Mouse (Mus musculus) cerebellum, postnatal 36 days (tissue): ENCODE results near the gene Gm45234.

ENCODE experiments used
- DNase-seq, 2 experiments: peaks; one replicate each; pipeline ENCODE4 v3.0.0; 2021 to 2022; ENCODE audit warnings: mixed read lengths in 2 of 2

The Gm45234 gene

DNA sequence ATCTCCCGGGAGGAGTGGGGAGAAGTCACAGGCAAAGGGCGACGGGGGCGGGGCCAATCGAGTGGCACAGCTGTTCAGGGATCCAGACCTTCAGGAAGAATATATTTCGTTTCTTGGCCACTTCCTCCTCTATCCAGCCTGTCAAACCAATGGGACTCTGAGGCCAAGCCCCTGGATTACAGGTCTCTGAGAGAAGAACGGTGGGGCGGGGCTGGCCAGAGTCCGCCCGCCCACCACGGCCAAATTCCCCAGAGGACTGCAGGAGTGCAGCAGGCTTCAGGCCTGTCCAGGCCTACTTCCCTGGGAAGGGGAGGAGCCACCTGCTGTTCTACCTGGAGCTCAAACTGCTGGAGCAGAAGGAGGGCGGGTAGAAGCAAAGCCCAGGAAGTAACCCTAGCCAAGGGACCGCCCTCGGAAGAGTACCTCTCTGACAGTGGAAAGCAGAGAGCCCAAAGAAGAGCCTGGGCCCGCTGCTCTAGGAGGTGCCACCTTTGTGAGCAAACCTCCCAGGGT, 17.3 kb downstream of the Gm45234 start, which contains the start of gene Ptpn6:
Gene Ptpn6 (minus strand): TSS at position 204 of the 513 bp plus-strand sequence.
- no peak for DNase-seq

DNA sequence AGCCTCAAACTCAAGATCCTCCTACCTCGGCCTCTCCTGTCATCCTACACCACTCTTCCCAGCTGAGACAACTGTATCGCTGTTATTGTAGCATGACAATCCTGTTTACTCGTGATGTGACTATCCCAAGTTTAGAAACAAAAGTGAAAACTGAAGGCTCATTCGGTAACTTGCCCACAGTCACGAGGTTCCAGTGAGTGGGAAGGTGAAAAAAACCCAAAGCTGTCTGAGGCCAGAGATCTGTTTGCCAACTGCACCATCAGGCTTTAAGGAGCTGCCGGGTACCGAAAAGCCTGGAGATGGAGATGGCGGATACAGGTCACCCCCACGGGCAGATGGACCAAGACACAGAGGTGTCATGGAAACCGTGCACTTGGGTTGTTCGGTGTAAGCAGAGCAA, 18.8 kb downstream of the Gm45234 start:
- no peak for DNase-seq

DNA sequence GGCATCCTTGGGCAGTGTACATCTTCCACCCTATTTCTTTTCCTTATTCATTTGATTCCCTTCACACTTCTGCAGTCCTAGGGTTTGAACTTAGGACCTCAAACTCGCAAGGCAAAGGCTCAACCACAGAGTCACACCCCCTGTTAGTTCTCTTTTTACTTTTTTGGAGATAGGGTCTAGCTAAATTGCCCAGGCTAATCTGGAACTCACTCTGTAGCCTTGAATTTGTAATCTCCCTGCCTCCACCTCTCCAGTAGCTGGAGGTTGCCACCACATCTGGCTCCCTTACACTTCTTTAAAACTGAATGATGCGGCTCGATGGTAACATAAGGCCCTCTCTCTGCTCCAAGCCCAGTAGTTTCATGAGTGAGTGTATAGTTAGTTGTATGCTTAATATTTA, 21.4 kb downstream of the Gm45234 start:
- DNase-seq = no peak

DNA sequence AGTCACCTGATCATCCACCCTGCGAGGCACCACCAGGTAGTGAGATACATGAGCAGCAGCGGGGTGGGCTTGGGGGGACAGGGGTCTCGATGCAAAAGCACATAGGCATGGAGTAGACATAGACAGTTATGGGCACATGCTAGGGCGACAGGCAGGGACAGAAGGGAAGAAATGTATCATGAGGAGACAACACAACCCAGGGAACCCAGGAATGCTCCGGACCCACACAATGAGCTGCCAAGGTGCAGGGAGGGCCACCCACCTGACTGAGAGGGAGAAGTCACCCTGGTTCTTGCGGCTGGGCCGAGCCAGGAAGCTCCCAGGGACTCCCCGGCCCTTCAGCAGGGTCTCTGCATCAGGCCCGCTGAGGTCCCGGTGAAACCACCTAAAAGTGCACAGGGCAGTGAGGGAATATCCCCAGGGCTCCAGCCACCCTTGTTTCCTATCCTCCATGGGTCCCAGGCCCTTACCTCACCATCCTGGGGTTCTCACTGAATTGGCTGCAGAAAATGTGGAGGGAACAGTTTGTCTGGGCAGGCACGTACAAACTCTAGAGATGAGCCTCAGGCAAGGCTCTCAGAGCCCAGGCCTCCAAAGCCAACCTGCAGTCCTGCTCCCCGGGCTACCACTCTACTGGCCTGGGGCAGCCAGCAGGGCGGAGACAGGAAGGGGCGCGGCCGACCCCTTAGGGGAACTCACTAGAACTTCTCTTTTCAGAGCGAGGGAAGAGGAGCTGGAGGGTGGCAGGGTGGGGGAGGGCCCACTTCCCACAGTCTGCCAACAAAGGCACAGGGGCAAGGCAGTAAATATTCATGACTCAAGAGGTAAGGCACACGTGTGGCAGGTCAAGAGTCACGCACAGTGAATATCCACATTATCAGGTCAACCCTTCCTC, 23.1 kb downstream of the Gm45234 start:
- no peak for DNase-seq

DNA sequence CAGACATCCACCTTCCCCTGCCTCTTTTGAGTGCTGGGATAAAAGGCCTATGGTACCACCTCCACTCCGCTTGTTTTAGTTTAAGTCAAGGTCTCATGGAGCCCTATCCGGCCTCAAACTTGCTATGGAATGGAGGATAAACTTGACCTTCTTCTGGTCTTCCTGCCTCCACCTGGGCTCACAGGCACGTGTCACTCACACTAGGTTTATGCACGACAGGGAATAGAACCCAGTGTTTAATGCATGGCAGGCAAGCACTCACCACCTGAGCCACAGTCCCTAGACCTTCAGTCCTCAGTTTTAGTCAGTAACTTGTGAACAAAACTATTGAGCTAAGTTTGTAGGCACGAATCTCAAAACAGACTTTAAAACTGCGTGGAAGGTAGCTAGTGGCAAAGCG, 24.8 kb downstream of the Gm45234 start:
- DNase-seq = no peak

DNA sequence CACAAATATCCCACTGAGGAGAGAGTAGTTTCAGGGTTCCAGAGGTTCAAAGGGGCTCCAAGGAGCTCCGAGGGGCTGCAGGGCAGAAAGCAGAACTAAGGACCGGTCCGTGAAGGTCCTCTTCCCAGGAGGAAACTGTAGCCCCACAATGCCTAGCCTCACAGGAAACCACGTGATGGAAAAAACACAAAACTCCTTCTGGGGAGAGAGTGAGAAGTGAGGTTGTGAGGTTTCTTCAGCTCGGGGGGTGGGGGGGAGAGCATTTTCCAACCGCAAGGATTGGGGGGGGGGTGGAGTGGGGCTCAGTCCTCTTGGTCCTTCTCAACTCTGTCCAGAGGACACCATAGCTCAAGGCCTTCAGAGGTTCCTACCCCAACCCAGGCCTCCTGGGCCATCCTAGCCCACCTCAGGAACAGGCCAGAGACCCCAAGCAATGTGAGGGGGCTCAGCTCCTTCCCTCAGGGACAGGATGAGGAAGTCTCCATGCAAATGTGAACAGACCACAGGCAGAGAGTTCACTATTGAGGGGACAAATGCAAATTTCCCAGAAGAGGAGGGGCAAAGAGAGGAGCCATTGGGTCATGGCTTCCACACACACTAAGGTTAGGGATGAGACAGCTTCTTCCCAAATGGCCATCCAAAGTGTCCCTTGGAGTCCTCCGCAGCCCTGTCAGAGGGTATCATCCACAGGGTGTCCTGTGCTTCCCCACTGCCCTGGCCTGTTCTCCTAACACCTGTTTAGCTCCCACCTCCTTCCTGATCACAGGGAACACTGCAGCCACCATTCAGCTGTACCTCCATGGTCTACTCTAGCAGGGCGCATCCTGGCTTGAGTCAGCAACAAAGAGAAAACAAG, 25.7 kb downstream of the Gm45234 start:
- no peak for DNase-seq

DNA sequence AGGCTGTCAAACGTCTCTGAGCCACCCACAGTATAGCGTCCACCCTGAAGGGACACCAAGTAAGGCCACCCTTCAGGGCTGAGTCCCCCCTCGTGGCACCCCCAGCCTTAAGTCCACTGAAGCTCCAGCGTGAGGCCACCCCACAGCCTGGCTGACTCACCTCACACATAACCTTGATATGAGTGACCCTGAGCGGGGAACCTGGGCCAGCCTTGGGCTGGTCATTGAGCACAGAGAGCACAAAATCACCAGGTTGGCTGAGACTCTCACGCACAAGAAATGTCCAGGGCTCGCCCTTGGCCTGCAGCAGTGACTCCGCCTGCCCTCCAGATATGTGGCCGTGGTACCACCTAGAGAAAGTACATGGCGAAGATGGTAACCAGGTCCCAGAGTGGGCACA, 27.2 kb downstream of the Gm45234 start:
- DNase-seq = no peak

DNA sequence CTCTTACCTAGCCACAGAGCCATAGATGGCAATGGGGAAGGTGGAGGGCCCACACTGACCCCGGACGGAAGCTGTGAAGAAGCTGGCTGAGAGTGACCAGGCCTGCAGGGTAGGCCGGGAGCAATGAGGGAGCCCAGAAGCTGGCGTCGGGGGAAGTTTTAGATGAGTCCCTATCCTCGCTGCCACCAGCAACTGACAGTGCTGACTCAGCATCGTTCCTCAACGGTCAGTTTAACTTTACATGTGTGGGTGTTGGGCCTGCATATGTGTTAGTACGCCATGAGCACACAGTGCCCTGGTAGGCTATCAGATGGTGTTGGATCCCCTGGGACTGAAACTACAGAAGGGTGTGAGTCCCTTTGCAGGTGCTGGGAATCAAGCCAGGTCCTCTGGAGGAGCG, 31.3 kb downstream of the Gm45234 start:
- DNase-seq = no peak

DNA sequence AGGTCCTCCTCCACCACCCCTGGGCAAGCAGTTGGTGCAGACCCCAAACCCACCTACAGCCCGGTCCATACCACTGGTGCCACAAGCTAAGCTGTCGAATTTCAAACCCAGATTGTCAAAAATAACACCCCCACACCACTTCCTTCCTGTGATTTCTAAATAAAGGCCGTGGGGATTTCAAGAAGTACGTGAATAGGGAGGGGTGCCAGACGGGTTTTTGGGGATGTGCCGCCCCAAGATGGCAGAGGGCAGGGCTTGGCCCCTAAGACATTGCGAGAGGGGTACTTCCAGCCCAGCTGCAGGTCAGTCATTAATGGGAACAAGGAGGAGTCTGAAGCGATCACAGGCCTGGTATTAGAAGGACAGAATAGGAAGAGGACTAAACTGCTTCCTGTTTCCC, 32.3 kb downstream of the Gm45234 start:
- DNase-seq = no peak

DNA sequence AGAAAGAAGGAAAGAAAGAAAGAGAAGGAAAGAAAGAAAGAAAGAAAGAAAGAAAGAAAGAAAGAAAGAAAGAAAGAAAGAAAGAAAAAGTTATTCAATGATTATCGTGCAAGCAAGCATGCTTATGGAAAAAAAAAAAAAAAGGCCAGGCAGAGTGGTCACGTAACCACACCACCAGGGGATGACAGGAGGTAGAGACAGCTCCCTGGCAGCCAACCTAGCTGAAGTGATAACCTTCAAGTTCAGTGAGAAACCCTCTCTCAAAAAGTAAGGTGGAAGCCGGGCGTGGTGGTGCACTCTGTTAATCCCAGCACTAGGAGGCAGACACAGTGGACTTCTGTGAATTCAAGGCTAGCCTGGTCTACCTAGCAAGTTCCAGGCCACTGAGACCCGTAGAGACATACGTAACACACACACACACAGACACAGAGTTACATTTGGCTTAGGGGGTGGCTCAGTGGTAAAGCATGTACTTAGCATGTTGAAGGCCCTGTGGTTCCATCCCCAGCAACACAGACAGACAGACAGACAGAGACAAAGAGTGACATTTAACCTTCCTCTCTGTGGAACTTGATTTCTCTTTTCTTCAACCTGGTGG, 32.8 kb downstream of the Gm45234 start:
- no peak for DNase-seq

DNA sequence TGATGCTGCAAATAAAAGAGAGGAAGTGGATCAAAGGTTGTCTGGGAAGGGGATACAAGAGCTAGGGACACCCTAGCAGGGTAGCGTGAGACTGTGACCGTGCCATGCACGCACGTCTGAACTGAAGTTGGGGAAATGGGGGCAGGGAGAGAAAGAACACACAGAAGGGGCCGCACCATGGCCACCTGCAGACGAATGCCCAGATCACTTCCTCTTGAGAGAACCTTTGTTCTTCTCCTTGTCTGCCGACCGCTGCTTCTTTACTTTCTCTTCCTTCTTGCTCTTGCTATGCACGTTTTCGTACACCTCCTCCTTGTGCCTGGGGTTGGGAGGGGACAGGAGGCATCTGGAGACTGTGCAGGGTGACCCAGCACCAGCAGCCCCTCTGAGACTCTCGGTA, 34.9 kb downstream of the Gm45234 start:
- DNase-seq = no peak

DNA sequence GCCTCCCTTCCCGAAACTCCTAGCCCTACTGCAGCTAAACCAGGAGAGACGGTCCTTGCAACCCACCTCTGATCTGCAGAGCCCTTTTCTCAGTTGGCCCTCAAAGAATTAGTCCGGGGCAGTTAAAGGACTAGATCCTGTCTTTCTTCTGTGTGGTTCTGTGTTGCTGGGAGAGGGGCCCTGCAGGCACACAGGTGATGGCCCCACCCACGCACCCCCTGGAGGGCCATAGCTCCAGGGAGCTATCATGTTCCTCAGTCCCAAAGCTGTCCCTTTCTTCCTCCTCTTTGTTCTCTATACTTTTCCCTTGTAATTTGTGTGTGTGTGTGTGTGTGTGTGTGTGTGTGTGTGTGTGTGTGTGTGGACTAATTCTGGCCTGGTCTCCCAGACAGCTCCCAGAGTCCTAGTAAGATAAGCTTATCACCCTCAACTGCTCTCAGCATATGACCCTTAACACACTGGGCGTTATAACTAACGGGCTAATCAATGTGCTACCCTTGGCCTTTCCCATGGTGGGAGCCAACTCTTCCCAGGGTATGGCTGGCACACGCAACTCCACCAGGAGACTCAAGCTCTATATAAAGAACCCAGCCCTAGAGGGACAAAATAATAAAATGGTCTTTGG, 36.4 kb downstream of the Gm45234 start:
- DNase-seq = no peak

DNA sequence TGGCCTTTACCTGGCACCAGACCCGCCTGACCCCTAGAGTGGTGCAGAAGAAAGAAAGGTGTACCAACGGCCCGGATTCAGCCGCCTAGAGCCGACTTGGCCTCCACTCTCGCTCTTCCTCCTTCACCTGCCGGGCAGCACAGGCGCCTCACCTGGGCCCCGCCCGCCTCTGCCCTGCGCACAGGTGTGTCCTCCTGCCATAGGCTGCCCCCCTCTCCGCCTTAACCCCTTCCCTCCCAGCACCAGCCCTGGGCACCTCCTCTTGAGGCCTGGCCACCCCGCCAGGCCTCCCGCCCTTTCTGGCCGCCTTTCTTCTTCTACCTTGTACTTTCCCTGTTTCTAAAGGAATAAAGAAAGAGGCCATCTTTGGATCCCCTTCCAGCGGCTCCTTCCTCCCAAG, 37.1 kb downstream of the Gm45234 start:
- DNase-seq = no peak

DNA sequence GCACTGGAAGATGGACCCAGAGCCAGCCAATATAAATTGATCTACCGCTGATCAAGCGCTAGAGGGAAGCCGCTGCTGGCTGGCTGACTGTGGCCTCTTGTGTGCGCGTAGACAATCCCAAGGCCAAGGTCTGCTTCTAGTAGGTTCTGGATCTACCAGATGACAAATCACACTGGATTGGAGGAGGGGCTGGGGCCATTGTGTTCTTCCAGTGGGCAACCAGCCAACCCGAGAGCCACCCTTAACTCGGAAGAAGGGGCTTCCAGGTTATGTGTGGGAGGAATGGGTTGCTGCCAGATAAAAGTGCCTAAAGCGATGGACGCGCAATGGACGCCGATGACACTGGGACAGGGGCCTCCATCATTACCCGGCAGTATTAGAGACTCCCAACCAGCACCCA, 37.9 kb downstream of the Gm45234 start:
- DNase-seq = no peak

DNA sequence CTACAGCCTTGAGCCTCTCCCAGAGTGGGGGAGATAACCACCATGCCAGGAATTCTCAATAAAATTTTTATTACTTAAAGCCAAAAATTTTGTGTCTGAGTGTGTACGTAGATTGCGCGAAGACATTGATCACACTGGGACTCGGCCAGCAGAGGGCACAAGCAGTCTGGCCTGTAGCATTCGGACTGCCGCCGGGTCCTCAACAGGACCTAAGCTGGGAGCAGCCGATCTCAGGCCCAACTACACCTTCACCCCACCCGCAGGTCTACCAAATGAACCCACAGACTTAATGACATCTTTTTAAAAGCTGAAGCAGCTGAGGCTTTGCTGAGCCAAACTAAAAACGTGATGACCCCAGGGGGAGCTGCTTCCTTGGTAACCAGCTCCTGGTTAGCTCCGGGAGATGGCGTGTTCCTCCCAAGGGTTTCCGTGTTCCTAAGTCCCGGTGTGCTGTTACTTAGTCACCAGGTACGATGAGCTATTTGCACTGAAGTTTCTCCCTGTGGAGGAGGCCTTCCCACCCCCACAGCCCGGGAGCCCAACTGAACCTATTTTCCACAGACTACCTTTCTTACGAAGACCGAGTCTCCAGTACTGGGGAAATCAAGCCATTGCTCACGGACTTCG, 38.8 kb downstream of the Gm45234 start:
- DNase-seq = peak; percentile 32 to 42

DNA sequence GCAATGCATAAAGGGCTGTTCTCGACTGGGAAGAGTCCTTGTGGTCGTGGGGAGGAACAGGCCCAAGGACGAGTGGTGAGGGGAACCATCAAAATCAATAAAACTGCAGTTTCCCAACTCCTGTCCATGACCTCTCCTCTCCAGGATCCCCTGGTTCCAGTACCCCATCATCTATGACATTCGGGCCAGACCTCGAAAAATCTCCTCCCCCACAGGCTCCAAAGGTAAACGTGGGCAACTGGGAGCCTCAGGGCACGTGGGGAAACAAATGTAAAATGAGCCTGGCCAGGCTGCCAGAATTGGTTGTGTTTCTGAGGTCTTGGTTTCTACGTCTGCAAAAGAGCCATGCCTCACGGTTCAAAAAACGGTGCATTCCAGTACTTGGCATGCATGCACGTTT, 42.9 kb downstream of the Gm45234 start:
- DNase-seq = no peak

DNA sequence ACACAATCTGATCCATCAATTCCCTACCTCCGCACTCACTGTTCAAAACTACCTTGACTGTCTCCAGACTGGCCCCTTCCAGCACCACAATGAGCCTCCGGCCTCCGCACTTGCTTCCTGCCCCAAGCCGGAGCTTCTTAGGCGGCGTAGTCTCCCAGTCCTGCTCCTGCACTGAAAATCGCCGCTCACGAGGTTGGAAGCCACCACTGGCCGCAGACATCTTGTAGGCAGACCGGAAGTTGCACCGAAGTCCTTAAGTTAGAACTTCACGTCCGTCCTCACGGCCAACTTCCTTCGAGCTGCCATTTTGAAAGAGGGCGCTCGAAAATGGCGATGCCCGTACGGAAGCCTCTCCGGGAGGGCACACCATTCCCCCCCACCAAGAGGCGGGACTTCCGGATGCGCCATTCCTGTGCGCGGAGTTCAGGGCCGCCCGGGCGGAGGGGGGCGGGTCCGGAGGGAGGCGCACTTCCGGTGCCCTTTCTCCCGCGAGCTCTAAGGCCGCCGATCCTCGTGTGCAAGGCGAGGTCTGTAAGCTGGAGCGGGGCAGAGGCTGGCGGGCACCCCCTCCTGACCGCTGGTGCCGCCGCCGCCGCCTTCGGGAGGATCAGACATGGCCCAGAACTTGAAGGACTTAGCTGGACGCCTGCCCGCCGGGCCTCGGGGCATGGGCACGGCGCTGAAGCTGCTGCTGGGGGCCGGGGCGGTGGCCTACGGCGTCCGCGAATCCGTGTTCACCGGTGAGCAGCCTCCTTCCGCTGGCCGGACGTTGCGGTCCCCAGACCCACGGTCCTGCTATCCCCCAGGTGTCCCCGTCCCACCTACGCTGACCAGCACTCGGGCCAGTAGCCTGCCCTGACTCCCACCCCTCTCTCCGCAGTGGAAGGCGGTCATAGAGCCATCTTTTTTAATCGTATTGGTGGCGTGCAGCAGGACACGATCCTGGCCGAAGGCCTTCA, 43.7 kb downstream of the Gm45234 start, which contains the start of the genes Emg1 and Phb2:
Gene Emg1 (minus strand): TSS at position 355 of the 959 bp plus-strand sequence.
Gene Phb2 (plus strand): TSS at position 513 of the 959 bp plus-strand sequence.
- peak; percentile 96 to 97 for DNase-seq

DNA sequence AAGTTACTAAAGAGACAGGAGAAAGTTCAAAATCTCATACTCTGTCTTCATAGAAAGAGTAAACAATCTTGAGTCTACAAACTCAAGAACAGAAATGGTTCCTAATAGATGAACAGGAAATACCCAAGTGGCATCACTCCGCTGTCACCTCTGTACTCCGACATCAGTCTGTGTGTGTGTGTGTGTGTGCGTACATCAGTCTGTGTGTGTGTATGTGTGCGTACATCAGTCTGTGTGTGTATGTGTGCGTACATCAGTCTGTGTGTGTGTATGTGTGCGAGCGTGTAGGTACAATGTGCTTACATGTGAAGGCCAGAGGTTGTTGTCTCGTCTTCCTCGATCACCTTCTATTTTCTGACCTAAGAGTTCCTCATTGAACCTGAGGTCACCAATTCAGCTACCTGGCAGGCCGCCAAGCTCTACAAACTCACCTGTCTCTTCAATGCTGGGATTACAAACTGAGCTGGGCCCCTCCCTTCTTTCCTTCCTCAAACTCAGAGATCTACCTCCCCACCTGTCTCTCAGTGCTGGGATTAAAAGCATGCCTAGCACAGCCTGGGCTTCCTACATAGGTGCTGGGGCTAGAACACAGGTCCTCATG, 47.4 kb downstream of the Gm45234 start:
- no peak for DNase-seq

DNA sequence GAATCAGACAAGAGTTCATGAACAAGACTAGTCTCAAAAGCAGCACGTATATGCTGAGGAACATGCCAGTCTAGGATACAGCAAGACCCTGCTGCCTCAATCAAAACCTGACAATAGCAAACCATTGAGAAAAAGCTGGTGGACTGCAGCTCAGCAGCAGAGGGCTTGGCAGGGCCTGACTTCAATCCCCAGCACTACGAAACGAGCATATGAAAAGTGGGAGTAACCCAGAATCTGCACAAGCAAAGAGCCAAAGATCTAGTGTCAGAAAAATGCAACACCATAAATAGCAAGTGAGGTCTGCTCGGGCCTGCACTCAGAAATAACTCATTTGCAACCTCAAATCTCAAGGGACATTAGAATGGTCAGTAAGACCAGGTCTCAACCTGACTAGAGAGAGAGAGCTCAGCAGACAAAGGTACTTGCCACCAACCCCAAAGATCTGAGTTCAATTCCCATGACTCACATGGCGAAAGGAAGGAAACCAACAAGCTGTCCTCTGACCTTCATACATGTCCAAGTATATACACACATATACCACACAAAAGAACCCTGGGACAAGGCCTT, 49.7 kb downstream of the Gm45234 start:
- DNase-seq = no peak

DNA sequence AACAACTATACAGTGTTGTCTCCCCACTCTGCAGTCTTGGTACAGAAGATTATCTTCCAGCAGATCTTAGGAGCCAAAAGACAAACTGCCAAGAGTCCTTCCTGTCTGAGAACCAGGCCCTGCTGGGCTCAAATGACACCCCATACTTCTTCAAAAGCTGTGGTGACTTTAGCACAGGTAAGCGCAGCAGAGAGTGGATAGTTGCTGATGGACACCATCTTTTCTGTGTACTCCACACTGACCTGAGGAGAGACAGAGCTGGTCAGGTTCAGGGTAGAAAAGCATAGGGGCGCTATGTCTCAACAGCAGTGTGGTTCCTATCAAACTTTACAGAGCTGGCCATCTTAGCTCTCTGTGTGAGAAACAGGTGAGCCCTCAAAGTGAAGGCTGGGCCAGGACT, 51.4 kb downstream of the Gm45234 start:
- no peak for DNase-seq
